Comparison of ENCODE assay signal across 10 mouse cellular contexts in genomic region chr7:45529461-45529860, GRCm38 (mm10). TPM values are rescaled to one million over a fixed set of nuclear protein-coding genes. Genes with fewer than 3 reads are reported as not detected.
DNase-seq lines count a peak whose midpoint lies in the region; ATAC-seq and TF ChIP-seq lines count a peak whose summit lies in the region.
"Had no signal": no experiment of that assay in that cellular context is flagged by ENCODE, and none has a peak within 500 bp of the region (broad histone marks: within the 10 kb centered on the region; RNA-seq: fewer than 3 reads in every experiment).

No protein-coding gene starts in this region.

- in situ Hi-C loops in CH12.LX (cut with MboI; ENCODE audit: low pct_ligation_motif_present, low pct_unique_long_range_greater_than_20kb, low sequenced_read_pairs), result loop anchor here (10.0 kb wide), 1 partner anchor 55 kb away; no protein-coding TSS in a partner anchor

- TF ChIP-seq RAD21 in CH12.LX (IDR thresholded peaks at IDR 0.05; ENCODE audit: low read depth, low read length), result no peak

- peaks cover 4% of the 10 kb centered on the region for H3K36me3 ChIP-seq in hindbrain, embryonic 10.5 days
- H3K36me3 ChIP-seq in hindbrain, postnatal 0 days (ENCODE audit: insufficient read depth, low read length), result no peaks in the 10 kb centered on the region
- H3K36me3 ChIP-seq in CH12.LX (replicated peaks in 1 of 2; ENCODE audit: control insufficient read depth in 1 of 2, insufficient read depth in 1 of 2, low read length in 1 of 2), result peaks cover 5 to 6% of the 10 kb centered on the region in 2 experiments
- peaks cover 3% of the 10 kb centered on the region; the same call in 1 of the 2 replicates for H3K36me3 ChIP-seq in limb, embryonic 14.5 days (ENCODE audit: control insufficient read depth, insufficient read depth, low read length)

- peak overlapping the region; percentile 7; the same call in 1 of the 2 replicates for H3K4me3 ChIP-seq in hindbrain, embryonic 10.5 days
- H3K4me3 ChIP-seq in hindbrain, postnatal 0 days (ENCODE audit: low read length), result no peak overlapping the region
- H3K4me3 ChIP-seq in CH12.LX (replicated peaks in 1 of 3; ENCODE audit: low read depth in 2 of 3, low read length in 2 of 3, poor library complexity in 1 of 3), result no peak overlapping the region
- H3K4me3 ChIP-seq in limb, embryonic 14.5 days (replicated peaks; ENCODE audit: low read length), result no peak overlapping the region

- no peak for DNase-seq in hindbrain, embryonic 10.5 days (ENCODE audit: low spot score)
- no peak for DNase-seq in hindbrain, postnatal 0 days (ENCODE audit: low spot score)
- DNase-seq in CH12.LX (ENCODE audit: extremely low read depth), result no peak
- DNase-seq in limb, embryonic 14.5 days (ENCODE audit: low spot score), result no peak
- DNase-seq in yolk sac, embryonic 10.5 days (ENCODE audit: low spot score), result no peak
- DNase-seq in c-Kit-positive CD71-positive TER-119-positive erythroid progenitor cells, embryonic 14.5 days (ENCODE audit: low spot score), result no peak
- DNase-seq: cerebellum, adult 11 months had no signal

- dilution Hi-C loops in CH12.LX (cut with MboI; ENCODE audit: extremely low pct_ligation_motif_present, extremely low pct_unique_long_range_greater_than_20kb, low sequenced_read_pairs), result no loop called here

- peaks cover 51% of the 10 kb centered on the region for H3K4me1 ChIP-seq in hindbrain, embryonic 10.5 days (replicated peaks)
- H3K4me1 ChIP-seq in hindbrain, postnatal 0 days (ENCODE audit: insufficient read depth, low read length), result peaks cover 11% of the 10 kb centered on the region; the same call in 1 of the 2 replicates
- H3K4me1 ChIP-seq in CH12.LX (ENCODE audit: control insufficient read depth in 1 of 2, insufficient read depth in 2 of 2), result peaks cover 4 to 24% of the 10 kb centered on the region in 2 experiments; a peak in 3 of 4 replicates
- H3K4me1 ChIP-seq in limb, embryonic 14.5 days (ENCODE audit: control insufficient read depth, insufficient read depth, low read length), result peaks cover 17% of the 10 kb centered on the region; the same call in 1 of the 2 replicates

- H3K27ac ChIP-seq in hindbrain, embryonic 10.5 days, result peak overlapping the region; percentile 76
- H3K27ac ChIP-seq in hindbrain, postnatal 0 days, result no peak overlapping the region
- no peak overlapping the region for H3K27ac ChIP-seq in CH12.LX (ENCODE audit: insufficient read depth, low read depth)
- no peak overlapping the region for H3K27ac ChIP-seq in limb, embryonic 14.5 days (replicated peaks; ENCODE audit: low read depth, low read length)

- TF ChIP-seq POLR2A in CH12.LX (IDR thresholded peaks at IDR 0.05; ENCODE audit: low read depth, low read length), result no peak
- no peak for TF ChIP-seq POLR2A in limb, embryonic 14.5 days (IDR thresholded peaks at IDR 0.05; ENCODE audit: borderline replicate concordance, extremely low read depth, insufficient read depth, insufficient read length)

- TF ChIP-seq CTCF in hindbrain, postnatal 0 days (IDR thresholded peaks at IDR 0.05; ENCODE audit: low read depth), result no peak
- TF ChIP-seq CTCF in CH12.LX (conservative IDR thresholded peaks at IDR 0.05 in 1 of 2, IDR thresholded peaks at IDR 0.05 in 1 of 2; ENCODE audit: low read depth in 2 of 2, low read length in 2 of 2), result no peak

- H3K27me3 ChIP-seq in hindbrain, embryonic 10.5 days (ENCODE audit: insufficient read depth, poor library complexity, severe bottlenecking), result no peaks in the 10 kb centered on the region
- no peaks in the 10 kb centered on the region for H3K27me3 ChIP-seq in hindbrain, postnatal 0 days (ENCODE audit: insufficient read depth, low read length)
- peaks cover 36% of the 10 kb centered on the region for H3K27me3 ChIP-seq in CH12.LX (replicated peaks)
- H3K27me3 ChIP-seq in limb, embryonic 14.5 days (ENCODE audit: control insufficient read depth, insufficient read depth, low read length), result no peaks in the 10 kb centered on the region
- H3K27me3 ChIP-seq: Patski had no signal

- no peak for TF ChIP-seq EP300 in CH12.LX (IDR thresholded peaks at IDR 0.05; ENCODE audit: low read length)

- no peaks in the 10 kb centered on the region for H3K9me3 ChIP-seq in hindbrain, embryonic 10.5 days
- no peaks in the 10 kb centered on the region for H3K9me3 ChIP-seq in hindbrain, postnatal 0 days (ENCODE audit: low read length)
- H3K9me3 ChIP-seq in CH12.LX (replicated peaks; ENCODE audit: low read length), result no peaks in the 10 kb centered on the region
- H3K9me3 ChIP-seq in limb, embryonic 14.5 days (ENCODE audit: control insufficient read depth, low read length), result no peaks in the 10 kb centered on the region

- no peak for ATAC-seq in hindbrain, postnatal 0 days
- ATAC-seq in granulocyte monocyte progenitor cell, adult 5-6 weeks (replicated peaks; ENCODE audit: poor library complexity, severe bottlenecking), result peak; percentile 44
- no peak for ATAC-seq in limb, embryonic 14.5 days (ENCODE audit: low FRiP score, low read depth)
- ATAC-seq in activated CD4-positive, CD25-positive, alpha-beta regulatory T cell, adult 4 months, result no peak
- ATAC-seq: Patski had no signal

- 23% methylated on average over 6 of the region's 6 CpGs for WGBS in hindbrain, embryonic 10.5 days
- 18% methylated on average over 6 of the region's 6 CpGs for WGBS in hindbrain, postnatal 0 days
- 21% methylated on average over 6 of the region's 6 CpGs for WGBS in limb, embryonic 14.5 days

- no peak overlapping the region for H3K9ac ChIP-seq in hindbrain, postnatal 0 days (replicated peaks; ENCODE audit: low read length)
- no peak overlapping the region for H3K9ac ChIP-seq in CH12.LX (ENCODE audit: insufficient read depth, low read depth)
- H3K9ac ChIP-seq in limb, embryonic 14.5 days (ENCODE audit: low read depth, low read length, severe bottlenecking), result no peak overlapping the region

- peaks cover 11% of the 10 kb centered on the region for H3K79me2 ChIP-seq in CH12.LX (replicated peaks; ENCODE audit: control insufficient read depth, extremely low read depth, insufficient read depth, poor library complexity, severe bottlenecking)

- H3K4me2 ChIP-seq in hindbrain, postnatal 0 days (ENCODE audit: low read depth, low read length), result no peak overlapping the region
- peak overlapping the region; percentile 25 for H3K4me2 ChIP-seq in CH12.LX (ENCODE audit: insufficient read depth, low read depth, poor library complexity, severe bottlenecking)
- H3K4me2 ChIP-seq in limb, embryonic 14.5 days (replicated peaks; ENCODE audit: low read depth, low read length, severe bottlenecking), result 0 out of 2 replicates have a peak overlapping the region, but pooled peaks have one; percentile 7

RNA-seq across cellular contexts. Expression of gene Plekha4, which starts 3.3 kb away (rescaled TPM):
- 4.1 and 4.5 TPM in 2 replicates for polyA plus RNA-seq in hindbrain, embryonic 10.5 days (2016; fragmentation: Nextera tagmentation; extraction: Ambion mirVana)
- 2.4 and 2.8 TPM in 2 replicates for total RNA-seq in hindbrain, postnatal 0 days (2014; rRNA removed)
- 2.1 and 2.2 TPM in 2 replicates for polyA plus RNA-seq in hindbrain, postnatal 0 days (2015; fragmentation: Nextera tagmentation; extraction: Ambion mirVana)
- total RNA-seq in CH12.LX (2012; rRNA removed) (0.25 TPM in 2 replicates), CH12.LX (2014; rRNA removed) (0.28 TPM in 1 of 2 replicates, not detected in the other)
- 0.90 and 1.3 TPM in 2 replicates for polyA plus RNA-seq in CH12.LX (2012; ENCODE audit: insufficient read length, low read depth)
- total RNA-seq in granulocyte monocyte progenitor cell, adult 5-6 weeks (2014; fragmentation: Nextera tagmentation), result not detected in 2 replicates
- 0.26 TPM in 1 of 2 replicates, not detected in the other for total RNA-seq in granulocyte monocyte progenitor cell, adult 5-6 weeks (2017)
- 13.1 and 17.2 TPM in 2 replicates for polyA plus RNA-seq in limb, embryonic 14.5 days (2012; rRNA removed)
- 4.3 and 4.6 TPM in 2 replicates for polyA plus RNA-seq in limb, embryonic 14.5 days (2014; fragmentation: Nextera tagmentation; extraction: Ambion mirVana)
- under 1 TPM in 1 of 2 experiments, not detected in 1; 0.79 TPM for polyA plus RNA-seq in activated CD4-positive, CD25-positive, alpha-beta regulatory T cell, adult 4 months (2017; shearing (Covaris generic))

RNA-seq across cellular contexts. Expression of gene Ppp1r15a, which starts 3.4 kb away (rescaled TPM):
- polyA plus RNA-seq in hindbrain, embryonic 10.5 days (2016; fragmentation: Nextera tagmentation; extraction: Ambion mirVana), result 18.6 and 20.2 TPM in 2 replicates
- total RNA-seq in hindbrain, postnatal 0 days (2014; rRNA removed), result 19.2 and 19.8 TPM in 2 replicates
- 21.6 and 25.4 TPM in 2 replicates for polyA plus RNA-seq in hindbrain, postnatal 0 days (2015; fragmentation: Nextera tagmentation; extraction: Ambion mirVana)
- total RNA-seq in CH12.LX (2012; rRNA removed) (11.7 and 12.0 TPM in 2 replicates), CH12.LX (2014; rRNA removed) (12.5 and 13.9 TPM in 2 replicates)
- 31.8 and 37.1 TPM in 2 replicates for polyA plus RNA-seq in CH12.LX (2012; ENCODE audit: insufficient read length, low read depth)
- total RNA-seq in granulocyte monocyte progenitor cell, adult 5-6 weeks (2014; fragmentation: Nextera tagmentation), result 8.3 and 22.1 TPM in 2 replicates
- 51.1 and 54.9 TPM in 2 replicates for total RNA-seq in granulocyte monocyte progenitor cell, adult 5-6 weeks (2017)
- 27.5 and 29.8 TPM in 2 replicates for polyA plus RNA-seq in limb, embryonic 14.5 days (2012; rRNA removed)
- polyA plus RNA-seq in limb, embryonic 14.5 days (2014; fragmentation: Nextera tagmentation; extraction: Ambion mirVana), result 21.2 and 22.1 TPM in 2 replicates
- polyA plus RNA-seq in activated CD4-positive, CD25-positive, alpha-beta regulatory T cell, adult 4 months (2017; shearing (Covaris generic)), result 10 to 100 TPM; 27.5 to 33.4 TPM

RNA-seq across cellular contexts. Expression of gene Nucb1, which starts 19.3 kb away (rescaled TPM):
- 110 and 115 TPM in 2 replicates for polyA plus RNA-seq in hindbrain, embryonic 10.5 days (2016; fragmentation: Nextera tagmentation; extraction: Ambion mirVana)
- 91.6 and 93.7 TPM in 2 replicates for total RNA-seq in hindbrain, postnatal 0 days (2014; rRNA removed)
- polyA plus RNA-seq in hindbrain, postnatal 0 days (2015; fragmentation: Nextera tagmentation; extraction: Ambion mirVana), result 133 and 144 TPM in 2 replicates
- 83.4 and 92.6 TPM in 2 replicates for total RNA-seq in CH12.LX (2012; rRNA removed)
- 40.8 and 46.2 TPM in 2 replicates for total RNA-seq in CH12.LX (2014; rRNA removed)
- 90.4 and 129 TPM in 2 replicates for polyA plus RNA-seq in CH12.LX (2012; ENCODE audit: insufficient read length, low read depth)
- 184 and 207 TPM in 2 replicates for total RNA-seq in granulocyte monocyte progenitor cell, adult 5-6 weeks (2014; fragmentation: Nextera tagmentation)
- 316 and 398 TPM in 2 replicates for total RNA-seq in granulocyte monocyte progenitor cell, adult 5-6 weeks (2017)
- 293 and 299 TPM in 2 replicates for polyA plus RNA-seq in limb, embryonic 14.5 days (2012; rRNA removed)
- 239 and 254 TPM in 2 replicates for polyA plus RNA-seq in limb, embryonic 14.5 days (2014; fragmentation: Nextera tagmentation; extraction: Ambion mirVana)
- polyA plus RNA-seq in activated CD4-positive, CD25-positive, alpha-beta regulatory T cell, adult 4 months (2017; shearing (Covaris generic)), result 100 to 1,000 TPM; 103 to 130 TPM

RNA-seq across cellular contexts. Expression of gene Hsd17b14, which starts 25.2 kb away (rescaled TPM):
- polyA plus RNA-seq in hindbrain, embryonic 10.5 days (2016; fragmentation: Nextera tagmentation; extraction: Ambion mirVana), result 1.1 and 1.5 TPM in 2 replicates
- 0.68 TPM in 1 of 2 replicates, not detected in the other for total RNA-seq in hindbrain, postnatal 0 days (2014; rRNA removed)
- polyA plus RNA-seq in hindbrain, postnatal 0 days (2015; fragmentation: Nextera tagmentation; extraction: Ambion mirVana), result 0.54 and 0.89 TPM in 2 replicates
- total RNA-seq in CH12.LX (2012; rRNA removed) (not detected in 2 replicates), CH12.LX (2014; rRNA removed) (not detected in 2 replicates)
- polyA plus RNA-seq in CH12.LX (2012; ENCODE audit: insufficient read length, low read depth), result 1.5 and 2.3 TPM in 2 replicates
- total RNA-seq in granulocyte monocyte progenitor cell, adult 5-6 weeks (2014; fragmentation: Nextera tagmentation), result 4.4 TPM in 1 of 2 replicates, not detected in the other
- 0.26 and 0.41 TPM in 2 replicates for total RNA-seq in granulocyte monocyte progenitor cell, adult 5-6 weeks (2017)
- polyA plus RNA-seq in limb, embryonic 14.5 days (2012; rRNA removed), result 1.1 and 1.2 TPM in 2 replicates
- polyA plus RNA-seq in limb, embryonic 14.5 days (2014; fragmentation: Nextera tagmentation; extraction: Ambion mirVana), result 0.44 and 0.92 TPM in 2 replicates
- polyA plus RNA-seq in activated CD4-positive, CD25-positive, alpha-beta regulatory T cell, adult 4 months (2017; shearing (Covaris generic)), result not detected

RNA-seq across cellular contexts. Expression of gene Bcat2, which starts 40.5 kb away (rescaled TPM):
- 37.1 and 46.2 TPM in 2 replicates for polyA plus RNA-seq in hindbrain, embryonic 10.5 days (2016; fragmentation: Nextera tagmentation; extraction: Ambion mirVana)
- total RNA-seq in hindbrain, postnatal 0 days (2014; rRNA removed), result 11.1 and 17.8 TPM in 2 replicates
- 19.0 and 19.6 TPM in 2 replicates for polyA plus RNA-seq in hindbrain, postnatal 0 days (2015; fragmentation: Nextera tagmentation; extraction: Ambion mirVana)
- total RNA-seq in CH12.LX (2012; rRNA removed) (30.9 and 36.6 TPM in 2 replicates), CH12.LX (2014; rRNA removed) (12.9 and 13.5 TPM in 2 replicates)
- polyA plus RNA-seq in CH12.LX (2012; ENCODE audit: insufficient read length, low read depth), result 56.9 and 65.6 TPM in 2 replicates
- 69.1 and 81.6 TPM in 2 replicates for total RNA-seq in granulocyte monocyte progenitor cell, adult 5-6 weeks (2014; fragmentation: Nextera tagmentation)
- 38.9 and 42.7 TPM in 2 replicates for total RNA-seq in granulocyte monocyte progenitor cell, adult 5-6 weeks (2017)
- 67.6 and 71.5 TPM in 2 replicates for polyA plus RNA-seq in limb, embryonic 14.5 days (2012; rRNA removed)
- 57.2 and 60.4 TPM in 2 replicates for polyA plus RNA-seq in limb, embryonic 14.5 days (2014; fragmentation: Nextera tagmentation; extraction: Ambion mirVana)
- polyA plus RNA-seq in activated CD4-positive, CD25-positive, alpha-beta regulatory T cell, adult 4 months (2017; shearing (Covaris generic)), result 10 to 100 TPM; 40.9 to 56.9 TPM
